Mouse (Mus musculus) erythroblast, embryonic 14.5 days (primary cell): ENCODE results near the gene Smim24.

Experiments used
- GATA1 ChIP-seq: IDR thresholded peaks from 2 replicates; pipeline ENCODE4 v1.6.1; 2012; ENCODE audit warnings: low read length, inconsistent platforms, mixed read lengths
- TAL1 ChIP-seq: IDR thresholded peaks from 3 replicates; pipeline ENCODE4 v1.6.1; 2012; ENCODE audit warnings: low read length, inconsistent platforms, mixed read lengths

- TF ChIP-seq GATA1 (no peak), TAL1 (no peak)
These were observed 17.5 kb upstream of the Smim24 start for GRCm38 (mm10) chr10:81375322-81375721.
